Mouse (Mus musculus): ENCODE measurements at regions not wholly inside any gene's neighbourhood (a gene's known extent, or its start where the extent isn't known, plus 50 kb on each side); places are given as distances from the start of the nearest gene placed in this dataset.

DNA sequence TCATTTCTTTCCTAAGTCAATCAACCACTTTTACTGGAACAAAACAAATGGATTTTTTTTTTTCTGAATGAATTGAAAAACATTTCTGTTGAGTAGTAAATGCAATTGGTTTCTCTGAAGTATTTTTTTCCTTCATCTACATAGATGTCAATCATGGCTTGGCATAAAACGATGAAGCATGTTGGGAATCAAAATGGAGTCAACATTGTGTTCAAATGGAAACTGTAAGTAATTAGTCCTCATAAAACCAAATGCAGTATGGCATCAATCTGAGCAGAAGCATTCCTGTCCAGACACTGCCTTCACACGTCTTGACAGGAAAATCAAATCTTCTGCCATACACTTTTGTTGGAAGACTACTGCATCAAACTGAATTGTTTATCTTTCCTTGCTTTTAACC is 237.0 kb downstream of the Pcdh18 start:
- no peak for DNase-seq (ENCODE audit: low spot score in 2 of 2)

DNA sequence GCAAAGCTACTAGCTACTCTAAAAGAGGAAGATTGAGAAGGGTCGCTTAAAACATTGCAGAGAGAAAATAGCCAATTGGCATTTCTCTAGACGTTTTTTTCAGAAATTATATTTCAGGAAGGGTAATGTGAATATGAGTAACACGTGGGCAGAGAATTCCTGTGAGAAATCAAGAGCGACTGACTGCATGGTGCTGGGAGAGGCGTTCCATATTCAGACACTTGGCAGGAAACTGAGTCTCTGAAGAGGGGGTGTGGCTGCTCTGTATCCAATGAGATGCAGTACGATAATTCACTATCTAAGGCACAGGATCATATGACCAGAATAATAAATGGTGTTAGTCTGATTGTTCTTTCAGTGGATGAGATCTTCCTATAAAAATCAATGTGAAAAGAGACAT is 252.5 kb downstream of the Pcdh18 start:
- no peak for DNase-seq (ENCODE audit: low spot score in 2 of 2)

DNA sequence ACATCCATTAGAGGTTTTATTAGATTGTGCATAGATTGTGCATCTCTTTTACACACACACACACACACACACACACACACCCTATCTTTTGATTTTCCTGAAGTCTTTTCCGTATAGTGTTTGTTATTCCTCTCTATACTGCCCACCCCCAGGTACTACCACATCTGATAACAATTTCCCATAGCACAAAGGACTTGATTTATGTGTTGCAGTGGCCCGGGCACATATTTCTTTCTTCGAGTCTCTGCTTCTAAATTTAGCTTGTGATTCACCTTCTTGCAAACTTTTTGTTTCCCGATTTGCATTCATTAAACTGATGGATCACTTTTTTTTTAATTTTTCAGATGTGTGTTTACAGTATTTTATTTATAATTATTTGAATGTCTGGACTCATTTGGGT is 254.8 kb downstream of the Pcdh18 start:
- no peak for DNase-seq (ENCODE audit: low spot score in 2 of 2)

DNA sequence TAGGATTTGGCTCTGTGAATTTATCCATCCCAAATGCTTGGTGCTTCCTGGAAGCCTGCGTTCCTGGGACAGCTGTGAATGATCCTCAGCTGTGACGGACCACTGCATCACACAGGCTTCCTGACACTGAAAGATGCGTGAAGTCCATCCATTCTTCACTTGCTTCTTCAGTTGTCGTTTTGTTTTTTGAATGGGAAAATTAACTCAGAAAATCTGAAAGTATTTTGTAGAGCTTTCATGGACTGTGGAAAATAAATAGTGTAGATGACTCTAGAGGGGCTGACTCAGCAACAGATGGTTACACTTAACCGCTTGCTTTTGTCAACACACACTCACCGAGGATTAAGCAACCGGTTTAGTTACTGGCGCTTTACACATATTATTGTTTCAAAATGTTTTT is 272.0 kb downstream of the Pcdh18 start:
- DNase-seq (ENCODE audit: low spot score in 2 of 2) = no peak

Data from layer of hippocampus, postnatal 10 days (tissue).